Mouse (Mus musculus) forebrain, embryonic 16.5 days (tissue): ENCODE measurements around the gene Tppp3. TPM values are rescaled to one million over a fixed set of nuclear protein-coding genes. Genes with fewer than 3 reads are reported as not detected.

Source experiments
- ATAC-seq: fragments of 200-750 bp; cut with Nextera tagmentation; 2 replicates; pipeline ENCODE4 v1.8.0; 2017; ENCODE audit warnings: mild to moderate bottlenecking, moderate library complexity
- H3K27ac ChIP-seq: fragments of 300-500 bp; sonication (generic); 2 replicates; pipeline ENCODE4 v1.5.1; 2014; ENCODE audit warnings: low read length, control low read depth
- H3K27me3 ChIP-seq: fragments of 300-500 bp; sonication (generic); replicated peaks from 2 replicates; pipeline ENCODE4 v1.6.1; 2014; ENCODE audit warnings: low read length; ENCODE audit not compliant: control insufficient read depth, insufficient read depth
- H3K36me3 ChIP-seq: fragments of 300-500 bp; sonication (generic); 2 replicates; pipeline ENCODE4 v1.6.1; 2014; ENCODE audit not compliant: control insufficient read depth, insufficient read depth
- H3K4me1 ChIP-seq: fragments of 300-500 bp; sonication (generic); replicated peaks from 2 replicates; pipeline ENCODE4 v1.6.1; 2014; ENCODE audit warnings: low read length; ENCODE audit not compliant: control insufficient read depth, insufficient read depth
- H3K4me2 ChIP-seq: fragments of 300-500 bp; sonication (generic); 2 replicates; pipeline ENCODE4 v1.6.1; 2014; ENCODE audit warnings: mild to moderate bottlenecking, low read length, control low read depth
- H3K4me3 ChIP-seq: fragments of 300-500 bp; sonication (generic); replicated peaks from 2 replicates; pipeline ENCODE4 v1.5.1; 2014; ENCODE audit warnings: mild to moderate bottlenecking, low read length, control low read depth
- H3K9ac ChIP-seq: fragments of 300-500 bp; sonication (generic); replicated peaks from 2 replicates; pipeline ENCODE4 v1.6.1; 2014; ENCODE audit warnings: low read depth, low read length, control low read depth
- H3K9me3 ChIP-seq: fragments of 300-500 bp; sonication (generic); 2 replicates; pipeline ENCODE4 v1.6.1; 2016; ENCODE audit warnings: low read length; ENCODE audit not compliant: control insufficient read depth
- WGBS: fragments of 180-500 bp; shearing (Covaris S2); extraction: QIAGEN DNeasy Blood & Tissue Kit; methylation state at CpG from one replicate; pipeline ENCODE4 v1.1.7; 2014; 5-methylcytosine and 5-hydroxymethylcytosine counted together
- polyA plus RNA-seq: library from polyadenylated mRNA; unstranded; fragments of >200 nt; fragmentation: Nextera tagmentation; extraction: Ambion mirVana; gene quantifications from 2 replicates; pipeline ENCODE4 v1.2.1, GENCODE M21; 2015

Tppp3 gene
- 28.9 and 56.5 TPM in 2 replicates for polyA plus RNA-seq

DNA sequence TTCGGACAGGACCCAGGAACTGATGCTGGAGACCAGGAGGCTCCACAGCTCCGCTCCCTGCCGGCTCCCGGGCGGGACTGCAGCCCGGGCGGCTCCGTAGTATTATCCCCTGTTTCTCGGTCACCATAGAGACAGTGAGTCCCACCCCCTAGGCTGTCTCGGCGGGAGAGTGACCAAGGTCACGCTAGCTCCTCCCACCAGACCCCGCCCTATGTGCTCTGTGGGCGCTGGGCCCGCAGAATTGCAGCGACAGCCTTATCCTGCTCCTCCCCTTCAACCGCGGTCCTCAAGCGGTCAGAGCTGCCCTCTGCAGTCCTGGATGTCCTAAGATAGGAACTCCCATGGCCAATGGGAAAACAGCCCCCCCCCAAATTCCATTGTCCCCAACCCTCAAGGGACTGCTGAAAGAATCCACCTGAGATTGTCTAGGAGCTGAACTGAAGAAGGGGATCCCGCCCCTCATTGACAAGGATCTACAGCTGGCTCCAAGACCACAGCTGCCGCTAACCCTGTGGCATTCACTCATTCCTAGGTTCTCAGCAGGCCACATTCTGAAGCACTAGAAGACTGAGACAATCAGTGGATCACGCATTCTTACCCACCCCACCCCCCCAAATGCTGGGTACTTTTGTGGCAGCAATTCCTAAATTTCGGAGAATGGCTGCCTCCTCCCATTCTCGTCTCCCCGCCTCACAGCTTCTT, at the start of gene Tppp3:
TSS of gene Tppp3 (minus strand) at position 213 of the 702 bp plus-strand sequence.
- Histone ChIP-seq H3K36me3 (no peaks in the 10 kb centered on the region), H3K4me1 (peaks cover 52% of the 10 kb centered on the region), H3K4me3 (peak within 1 kb of the TSS; percentile 43), H3K4me2 (peak within 1 kb of the TSS; percentile 62), H3K9me3 (no peaks in the 10 kb centered on the region), H3K27ac (0 out of 2 replicates have a peak within 1 kb of the TSS, but pooled peaks have one; percentile 31), H3K27me3 (no peaks in the 10 kb centered on the region), H3K9ac (peak within 1 kb of the TSS; percentile 49)
- 6% methylated on average over 25 of the region's 25 CpGs for WGBS
- peak; percentile 85 for ATAC-seq

GRCm38 (mm10) chr8:105521061-105521460, 49.7 kb upstream of the Tppp3 start:
- Histone ChIP-seq H3K27me3 (peaks cover 22% of the 10 kb centered on the region), H3K4me3 (no peak overlapping the region), H3K9me3 (no peaks in the 10 kb centered on the region), H3K4me2 (no peak overlapping the region), H3K9ac (no peak overlapping the region), H3K36me3 (peaks cover 6% of the 10 kb centered on the region; the same call in 1 of the 2 replicates), H3K4me1 (peaks cover 16% of the 10 kb centered on the region), H3K27ac (no peak overlapping the region)
- WGBS = 2% methylated on average over 3 of the region's 3 CpGs
- ATAC-seq = no peak

DNA sequence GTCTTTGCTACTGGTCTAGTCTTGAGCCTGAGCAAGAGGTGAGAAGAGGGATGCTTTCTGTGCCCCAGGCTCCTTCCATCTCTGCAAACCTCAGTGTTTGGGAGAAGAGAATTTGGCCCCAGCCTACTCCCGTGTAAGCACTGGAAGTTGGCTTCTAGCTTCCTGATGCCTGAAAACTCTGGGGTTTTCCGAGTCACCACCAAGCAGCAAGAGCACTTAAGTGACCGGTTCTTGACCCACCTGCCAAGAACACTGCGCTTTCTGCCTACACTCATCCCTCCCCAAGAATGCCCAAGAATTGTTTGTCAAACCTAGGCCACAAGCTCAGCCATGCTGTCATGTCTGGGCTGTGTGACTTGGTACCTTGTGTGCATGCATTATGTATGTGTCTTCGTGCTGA, 49.2 kb upstream of the Tppp3 start:
- no peak overlapping the region for H3K4me3 ChIP-seq
- peaks cover 6% of the 10 kb centered on the region; the same call in 1 of the 2 replicates for H3K36me3 ChIP-seq
- no peak overlapping the region for H3K4me2 ChIP-seq
- no peak overlapping the region for H3K27ac ChIP-seq
- no peak overlapping the region for H3K9ac ChIP-seq
- ATAC-seq = no peak
- H3K27me3 ChIP-seq = peaks cover 22% of the 10 kb centered on the region
- H3K9me3 ChIP-seq = no peaks in the 10 kb centered on the region
- peaks cover 20% of the 10 kb centered on the region for H3K4me1 ChIP-seq
- 34% methylated on average over 5 of the region's 5 CpGs for WGBS

- Histone ChIP-seq H3K27me3 (peaks cover 22% of the 10 kb centered on the region), H3K4me2 (peak overlapping the region; percentile 98), H3K9ac (no peak overlapping the region), H3K9me3 (no peaks in the 10 kb centered on the region), H3K4me1 (peaks cover 20% of the 10 kb centered on the region), H3K36me3 (0 out of 2 replicates have a peak, but pooled peaks cover 2% of the 10 kb centered on the region), H3K27ac (no peak overlapping the region), H3K4me3 (no peak overlapping the region)
- ATAC-seq = no peak
- WGBS = 6% methylated on average over 2 of the region's 2 CpGs
Measured at GRCm38 (mm10) chr8:105519591-105519990, 48.3 kb upstream of the Tppp3 start.

GRCm38 (mm10) chr8:105518436-105519313, 47.3 kb upstream of the Tppp3 start, which contains the start of gene Hsd11b2:
Gene Hsd11b2 (plus strand): TSS chr8:105518755.
- peak within 1 kb of the TSS; percentile 59 for H3K9ac ChIP-seq
- ATAC-seq = peak; percentile 75
- H3K36me3 ChIP-seq = no peaks in the 10 kb centered on the region
- peaks cover 22% of the 10 kb centered on the region for H3K27me3 ChIP-seq
- H3K27ac ChIP-seq = no peak within 1 kb of the TSS
- H3K4me1 ChIP-seq = peaks cover 20% of the 10 kb centered on the region
- peak within 1 kb of the TSS; percentile 98 for H3K4me2 ChIP-seq
- WGBS = under 1% methylated on average over 67 of the region's 68 CpGs
- H3K4me3 ChIP-seq = peak within 1 kb of the TSS; percentile 54
- no peaks in the 10 kb centered on the region for H3K9me3 ChIP-seq

GRCm38 (mm10) chr8:105517346-105517745, 46.0 kb upstream of the Tppp3 start:
- no peak for ATAC-seq
- WGBS = 45% methylated on average over 8 of the region's 8 CpGs
- H3K36me3 ChIP-seq = no peaks in the 10 kb centered on the region
- no peaks in the 10 kb centered on the region for H3K9me3 ChIP-seq
- no peak overlapping the region for H3K27ac ChIP-seq
- no peak overlapping the region for H3K4me3 ChIP-seq
- no peak overlapping the region for H3K9ac ChIP-seq
- H3K4me1 ChIP-seq = peaks cover 20% of the 10 kb centered on the region
- no peak overlapping the region for H3K4me2 ChIP-seq
- peaks cover 22% of the 10 kb centered on the region for H3K27me3 ChIP-seq

GRCm38 (mm10) chr8:105516018-105516645, 44.8 kb upstream of the Tppp3 start:
- no peak overlapping the region; the same call in 1 of the 2 replicates for H3K9ac ChIP-seq

DNA sequence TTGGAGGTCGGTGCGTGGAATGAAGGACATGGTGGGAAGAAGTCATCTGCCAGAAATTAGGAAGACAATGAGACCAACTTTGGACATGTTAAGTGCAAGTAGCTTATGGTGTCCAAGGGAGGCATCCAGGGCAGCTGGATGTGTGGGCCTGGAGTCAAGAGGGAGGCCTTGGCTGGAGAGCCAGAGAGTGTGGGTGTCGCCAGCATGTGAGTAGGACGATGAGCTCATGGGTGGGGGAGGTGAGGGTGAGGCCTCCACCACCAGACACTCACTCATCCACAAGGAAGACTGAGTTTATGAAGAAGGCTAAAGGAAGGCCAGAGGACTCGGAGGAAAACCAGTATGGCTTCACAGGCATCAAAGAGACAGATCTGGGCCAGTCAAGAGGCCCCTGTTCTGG, 43.3 kb upstream of the Tppp3 start:
- no peak for ATAC-seq
- H3K4me3 ChIP-seq = no peak overlapping the region

More at GRCm38 (mm10) chr8:105516018-105516645, 44.8 kb upstream of the Tppp3 start:
- peaks cover 22% of the 10 kb centered on the region for H3K27me3 ChIP-seq
- no peaks in the 10 kb centered on the region for H3K36me3 ChIP-seq
- no peak overlapping the region for H3K4me3 ChIP-seq
- peak overlapping the region; percentile 35 for H3K4me2 ChIP-seq
- no peak overlapping the region for H3K27ac ChIP-seq
- H3K4me1 ChIP-seq = peaks cover 20% of the 10 kb centered on the region
- WGBS = 8% methylated on average over 12 of the region's 12 CpGs
- peak; percentile 48 for ATAC-seq
- H3K9me3 ChIP-seq = no peaks in the 10 kb centered on the region

DNA sequence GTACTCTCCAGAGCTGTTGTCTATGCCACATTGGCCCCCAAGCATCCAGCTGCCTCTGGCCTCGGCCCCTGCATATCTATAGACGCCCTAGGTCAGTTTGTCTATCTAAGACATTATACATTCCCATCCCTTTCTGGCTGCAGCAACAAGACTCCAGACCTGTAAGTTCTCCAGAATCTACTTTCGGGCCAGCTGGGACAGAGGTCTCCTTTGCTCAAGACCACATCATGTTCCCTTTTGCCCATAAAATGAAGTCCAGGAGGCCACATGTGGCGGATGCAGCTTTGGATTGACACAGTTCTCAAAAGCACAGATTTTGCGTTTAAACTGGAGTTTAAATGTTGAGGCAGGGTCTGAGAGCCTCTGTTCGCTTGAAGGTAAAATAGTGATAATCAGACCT, 42.9 kb upstream of the Tppp3 start:
- Histone ChIP-seq H3K27ac (no peak overlapping the region), H3K4me3 (no peak overlapping the region), H3K9ac (no peak overlapping the region), H3K27me3 (peaks cover 19% of the 10 kb centered on the region), H3K36me3 (no peaks in the 10 kb centered on the region), H3K4me2 (no peak overlapping the region), H3K9me3 (no peaks in the 10 kb centered on the region), H3K4me1 (peaks cover 18% of the 10 kb centered on the region)
- no peak for ATAC-seq
- 90% methylated on average over 6 of the region's 6 CpGs for WGBS

More for the DNA sequence above, 43.3 kb upstream of the Tppp3 start:
- Histone ChIP-seq H3K9ac (no peak overlapping the region), H3K27ac (no peak overlapping the region), H3K9me3 (no peaks in the 10 kb centered on the region), H3K36me3 (no peaks in the 10 kb centered on the region), H3K4me1 (peaks cover 20% of the 10 kb centered on the region), H3K27me3 (peaks cover 22% of the 10 kb centered on the region), H3K4me2 (no peak overlapping the region)
- WGBS = 80% methylated on average over 5 of the region's 5 CpGs
